Mouse (Mus musculus) ES-Bruce4 (cell line): ENCODE results near the gene Olfr804. TPM values are rescaled to one million over a fixed set of nuclear protein-coding genes. Genes with fewer than 3 reads are reported as not detected.

ENCODE experiments used
- H3K27ac ChIP-seq: 2 replicates; pipeline ENCODE4 v1.5.1; 2012; ENCODE audit warnings: low read length, inconsistent platforms; ENCODE audit not compliant: insufficient read depth
- H3K27me3 ChIP-seq: 2 replicates; pipeline ENCODE4 v1.6.1; 2012; ENCODE audit warnings: mild to moderate bottlenecking, low read length, inconsistent platforms; ENCODE audit not compliant: control insufficient read depth, poor library complexity, insufficient read depth, severe bottlenecking
- H3K36me3 ChIP-seq: 2 replicates; pipeline ENCODE4 v1.6.1; 2012; ENCODE audit warnings: inconsistent platforms, mild to moderate bottlenecking, low read length, moderate library complexity; ENCODE audit not compliant: control insufficient read depth, poor library complexity, insufficient read depth, severe bottlenecking
- H3K4me1 ChIP-seq: one replicate; pipeline ENCODE4 v1.8.1; 2011; ENCODE audit warnings: low read length; ENCODE audit not compliant: control insufficient read depth, insufficient read depth
- H3K4me3 ChIP-seq: 2 replicates; pipeline ENCODE4 v1.5.1; 2011; ENCODE audit warnings: low read depth, mild to moderate bottlenecking, low read length
- H3K9ac ChIP-seq: 2 replicates; pipeline ENCODE4 v1.6.1; 2012; ENCODE audit warnings: low read depth, mild to moderate bottlenecking, inconsistent platforms; ENCODE audit not compliant: poor library complexity, severe bottlenecking
- H3K9me3 ChIP-seq: replicated peaks from 2 replicates; pipeline ENCODE4 v1.6.1; 2012; ENCODE audit warnings: mild to moderate bottlenecking, low read length, inconsistent platforms; ENCODE audit not compliant: control insufficient read depth, poor library complexity, insufficient read depth, severe bottlenecking
- CTCF ChIP-seq: IDR thresholded peaks from one replicate; pipeline ENCODE4 v1.8.1; 2011; ENCODE audit warnings: low read depth, low read length
- EP300 ChIP-seq: IDR thresholded peaks from 2 replicates; pipeline ENCODE4 v1.6.1; 2011; ENCODE audit warnings: low read depth, low read length; ENCODE audit not compliant: insufficient read depth
- POLR2A ChIP-seq: IDR thresholded peaks from one replicate; pipeline ENCODE4 v1.8.1; 2011; ENCODE audit warnings: low read length; ENCODE audit not compliant: insufficient read depth
- polyA plus RNA-seq: library from polyadenylated mRNA; stranded (reverse); fragments of >200 nt; gene quantifications from 2 replicates; pipeline ENCODE4 v1.2.4, GENCODE M21; 2011; ENCODE audit warnings: low read depth; ENCODE audit not compliant: missing spikeins, insufficient read depth, insufficient read length

Olfr804 gene
- not detected in 2 replicates for polyA plus RNA-seq

GRCm38 (mm10) chr10:129702910-129703309 lies at the start of gene Olfr804:
Gene Olfr804 (plus strand): TSS chr10:129703210.
- no peaks in the 10 kb centered on the region for H3K4me1 ChIP-seq
- no peaks in the 10 kb centered on the region for H3K9me3 ChIP-seq
- H3K27me3 ChIP-seq = no peaks in the 10 kb centered on the region
- TF ChIP-seq POLR2A = no peak
- TF ChIP-seq CTCF = no peak
- no peak for TF ChIP-seq EP300
- H3K9ac ChIP-seq = no peak within 1 kb of the TSS
- no peak within 1 kb of the TSS for H3K27ac ChIP-seq
- H3K4me3 ChIP-seq = no peak within 1 kb of the TSS
- no peaks in the 10 kb centered on the region for H3K36me3 ChIP-seq

GRCm38 (mm10) chr10:129657394-129657793 lies 45.6 kb upstream of the Olfr804 start, which contains the start of gene Olfr800:
Gene Olfr800 (plus strand): TSS chr10:129657694.
- Histone ChIP-seq H3K4me1 (no peaks in the 10 kb centered on the region), H3K27ac (no peak within 1 kb of the TSS), H3K4me3 (no peak within 1 kb of the TSS), H3K9ac (no peak within 1 kb of the TSS), H3K9me3 (no peaks in the 10 kb centered on the region), H3K27me3 (no peaks in the 10 kb centered on the region), H3K36me3 (no peaks in the 10 kb centered on the region)
- TF ChIP-seq POLR2A (no peak), EP300 (no peak), CTCF (no peak)

GRCm38 (mm10) chr10:129673765-129674164 lies 29.2 kb upstream of the Olfr804 start, which contains the start of gene Olfr801:
Gene Olfr801 (minus strand): TSS chr10:129673865.
- Histone ChIP-seq H3K4me1 (no peaks in the 10 kb centered on the region), H3K27me3 (no peaks in the 10 kb centered on the region), H3K27ac (no peak within 1 kb of the TSS), H3K9me3 (no peaks in the 10 kb centered on the region), H3K36me3 (no peaks in the 10 kb centered on the region), H3K4me3 (no peak within 1 kb of the TSS), H3K9ac (no peak within 1 kb of the TSS)
- TF ChIP-seq POLR2A = no peak
- no peak for TF ChIP-seq CTCF
- TF ChIP-seq EP300 = no peak

- no peak for TF ChIP-seq POLR2A
- no peak for TF ChIP-seq EP300
- TF ChIP-seq CTCF = no peak
These were observed 14.9 kb upstream of the Olfr804 start, which contains the start of gene Olfr802 for GRCm38 (mm10) chr10:129688069-129688468. Gene Olfr802 (minus strand): TSS chr10:129688169.

GRCm38 (mm10) chr10:129694186-129694585 lies 8.8 kb upstream of the Olfr804 start, which contains the start of gene Olfr803:
Gene Olfr803 (minus strand): TSS chr10:129694286.
- no peak for TF ChIP-seq POLR2A
- TF ChIP-seq EP300 = no peak
- no peak for TF ChIP-seq CTCF

More at GRCm38 (mm10) chr10:129688069-129688468, 14.9 kb upstream of the Olfr804 start, which contains the start of gene Olfr802:
- H3K4me1 ChIP-seq = no peaks in the 10 kb centered on the region
- no peak within 1 kb of the TSS for H3K4me3 ChIP-seq
- H3K27ac ChIP-seq = no peak within 1 kb of the TSS
- H3K9me3 ChIP-seq = no peaks in the 10 kb centered on the region
- H3K36me3 ChIP-seq = no peaks in the 10 kb centered on the region
- no peaks in the 10 kb centered on the region for H3K27me3 ChIP-seq
- H3K9ac ChIP-seq = no peak within 1 kb of the TSS

GRCm38 (mm10) chr10:129729275-129729674 lies 26.3 kb downstream of the Olfr804 start, which contains the start of gene Olfr805:
Gene Olfr805 (minus strand): TSS chr10:129729375.
- no peak for TF ChIP-seq CTCF
- no peak for TF ChIP-seq EP300
- no peak for TF ChIP-seq POLR2A
- Histone ChIP-seq H3K9ac (no peak within 1 kb of the TSS), H3K4me3 (no peak within 1 kb of the TSS), H3K27me3 (no peaks in the 10 kb centered on the region), H3K4me1 (no peaks in the 10 kb centered on the region), H3K27ac (no peak within 1 kb of the TSS), H3K9me3 (no peaks in the 10 kb centered on the region), H3K36me3 (no peaks in the 10 kb centered on the region)

More at GRCm38 (mm10) chr10:129694186-129694585, 8.8 kb upstream of the Olfr804 start, which contains the start of gene Olfr803:
- Histone ChIP-seq H3K27ac (no peak within 1 kb of the TSS), H3K9ac (no peak within 1 kb of the TSS), H3K4me3 (no peak within 1 kb of the TSS), H3K36me3 (no peaks in the 10 kb centered on the region), H3K4me1 (no peaks in the 10 kb centered on the region), H3K27me3 (no peaks in the 10 kb centered on the region), H3K9me3 (no peaks in the 10 kb centered on the region)
